Mouse (Mus musculus) G1E (cell line): Measurements from ENCODE around the gene Grk1. TPM values are rescaled to one million over a fixed set of nuclear protein-coding genes. Genes with fewer than 3 reads are reported as not detected.

Experiments used
- ATAC-seq: 2 replicates; pipeline ENCODE4 v1.8.0; 2016; ENCODE audit warnings: mild to moderate bottlenecking; ENCODE audit not compliant: insufficient number of reproducible peaks, poor library complexity, low FRiP score, severe bottlenecking; ENCODE audit errors: extremely low read depth
- DNase-seq: peaks from one replicate; pipeline ENCODE4 v3.0.0; 2012; ENCODE audit warnings: low spot score
- H3K27me3 ChIP-seq: 2 replicates; pipeline ENCODE4 v1.6.1; 2012; ENCODE audit warnings: mild to moderate bottlenecking, low read length, inconsistent platforms; ENCODE audit not compliant: insufficient read depth
- H3K36me3 ChIP-seq: replicated peaks from 2 replicates; pipeline ENCODE3; 2012; ENCODE audit warnings: mild to moderate bottlenecking, inconsistent platforms
- H3K4me1 ChIP-seq: 2 replicates; pipeline ENCODE4 v1.6.1; 2012; ENCODE audit warnings: low read depth, low read length, inconsistent platforms, mixed read lengths; ENCODE audit not compliant: insufficient read depth
- H3K4me3 ChIP-seq: 2 replicates; pipeline ENCODE4 v1.5.1; 2012; ENCODE audit warnings: low read depth, mild to moderate bottlenecking, inconsistent platforms, low read length, moderate library complexity, mixed read lengths
- H3K9me3 ChIP-seq: replicated peaks from 2 replicates; pipeline ENCODE4 v1.6.1; 2012; ENCODE audit warnings: inconsistent platforms
- CTCF ChIP-seq: IDR thresholded peaks from 2 replicates; pipeline ENCODE4 v1.5.1; 2012; ENCODE audit warnings: low read depth, low read length, inconsistent platforms, mixed read lengths
- GATA1 ChIP-seq: IDR thresholded peaks from 2 replicates; pipeline ENCODE4 v1.6.1; 2012; ENCODE audit warnings: borderline replicate concordance, low read length, inconsistent platforms, mixed read lengths
- GATA2 ChIP-seq: IDR thresholded peaks from 2 replicates; pipeline ENCODE4 v1.6.1; 2012; ENCODE audit warnings: low read depth, low read length, inconsistent platforms, borderline replicate concordance
- POLR2AphosphoS5 ChIP-seq: IDR thresholded peaks from 2 replicates; pipeline ENCODE4 v1.6.1; 2012; ENCODE audit warnings: low read depth, low read length, inconsistent platforms; ENCODE audit not compliant: insufficient replicate concordance
- TAL1 ChIP-seq: conservative IDR thresholded peaks from 2 replicates; pipeline ENCODE4 v1.6.1; 2012; ENCODE audit warnings: low read depth, low read length, inconsistent platforms, mixed read lengths
- polyA plus RNA-seq: library from polyadenylated mRNA; stranded (reverse); fragments of >175 nt; gene quantifications from 2 replicates; pipeline ENCODE4 v1.2.3, GENCODE M21; 2012
- total RNA-seq, 2 experiments: library from RNA; stranded (forward) in 1 of 2; stranded (reverse) in 1 of 2; fragments of 200-1000 nt in 1 of 2; fragments of >200 nt in 1 of 2; fragmentation: Nextera tagmentation in 1 of 2; gene quantifications; 2 replicates each; pipeline ENCODE4 v1.2.3; 2014 to 2017

Gene Grk1
- total and polyA plus RNA-seq, 3 experiments, result 0.01 to 0.05 TPM; not detected in 1

- H3K9me3 ChIP-seq, result no peaks in the 10 kb centered on the region
- H3K36me3 ChIP-seq, result peaks cover 30% of the 10 kb centered on the region
- H3K27me3 ChIP-seq, result peaks cover 18% of the 10 kb centered on the region
- H3K4me3 ChIP-seq, result no peak overlapping the region
- TF ChIP-seq GATA1, result no peak
- no peak for TF ChIP-seq POLR2AphosphoS5
- TF ChIP-seq TAL1, result no peak
- no peak for TF ChIP-seq GATA2
- TF ChIP-seq CTCF, result no peak
- no peak for ATAC-seq
- peaks cover 2% of the 10 kb centered on the region; the same call in 1 of the 2 replicates for H3K4me1 ChIP-seq
- no peak for DNase-seq
Measured at GRCm38 (mm10) chr8:13381630-13382029, 23.3 kb upstream of the Grk1 start.

GRCm38 (mm10) chr8:13382536-13382935 lies 22.3 kb upstream of the Grk1 start:
- DNase-seq, result no peak

GRCm38 (mm10) chr8:13382999-13383398 lies 21.9 kb upstream of the Grk1 start:
- TF ChIP-seq CTCF (no peak), POLR2AphosphoS5 (no peak), GATA1 (no peak), GATA2 (no peak), TAL1 (no peak)
- no peak overlapping the region for H3K4me3 ChIP-seq
- ATAC-seq (no peak), DNase-seq (no peak)
- no peaks in the 10 kb centered on the region for H3K9me3 ChIP-seq
- peaks cover 2% of the 10 kb centered on the region; the same call in 1 of the 2 replicates for H3K4me1 ChIP-seq
- peaks cover 22% of the 10 kb centered on the region for H3K36me3 ChIP-seq
- H3K27me3 ChIP-seq, result peaks cover 27% of the 10 kb centered on the region

More at GRCm38 (mm10) chr8:13382536-13382935, 22.3 kb upstream of the Grk1 start:
- no peaks in the 10 kb centered on the region for H3K9me3 ChIP-seq
- H3K4me1 ChIP-seq, result peaks cover 2% of the 10 kb centered on the region; the same call in 1 of the 2 replicates
- H3K27me3 ChIP-seq, result peaks cover 25% of the 10 kb centered on the region
- no peak overlapping the region for H3K4me3 ChIP-seq
- TF ChIP-seq GATA2, result no peak
- no peak for TF ChIP-seq CTCF
- TF ChIP-seq POLR2AphosphoS5, result no peak
- no peak for TF ChIP-seq GATA1
- TF ChIP-seq TAL1, result no peak
- ATAC-seq, result no peak
- H3K36me3 ChIP-seq, result peaks cover 22% of the 10 kb centered on the region

- Histone ChIP-seq H3K36me3 (no peaks in the 10 kb centered on the region), H3K4me1 (peaks cover 8% of the 10 kb centered on the region), H3K4me3 (no peak overlapping the region), H3K9me3 (no peaks in the 10 kb centered on the region), H3K27me3 (peaks cover 45% of the 10 kb centered on the region)
- TF ChIP-seq CTCF, result no peak
- DNase-seq, result no peak
- ATAC-seq, result no peak
Measured at GRCm38 (mm10) chr8:13386366-13386765, 18.5 kb upstream of the Grk1 start.

GRCm38 (mm10) chr8:13387728-13388127 lies 17.2 kb upstream of the Grk1 start:
- Histone ChIP-seq H3K9me3 (no peaks in the 10 kb centered on the region), H3K4me1 (peaks cover 8% of the 10 kb centered on the region), H3K36me3 (no peaks in the 10 kb centered on the region), H3K27me3 (peaks cover 45% of the 10 kb centered on the region), H3K4me3 (no peak overlapping the region)
- TF ChIP-seq TAL1, result no peak
- no peak for TF ChIP-seq GATA1
- TF ChIP-seq CTCF, result no peak
- TF ChIP-seq GATA2, result no peak
- no peak for TF ChIP-seq POLR2AphosphoS5
- DNase-seq, result no peak
- peak; percentile 22; the same call in 1 of the 2 replicates for ATAC-seq

GRCm38 (mm10) chr8:13388744-13389143 lies 16.1 kb upstream of the Grk1 start:
- no peak for ATAC-seq
- TF ChIP-seq POLR2AphosphoS5 (no peak), CTCF (no peak), GATA2 (no peak), GATA1 (no peak), TAL1 (no peak)
- Histone ChIP-seq H3K27me3 (peaks cover 51% of the 10 kb centered on the region), H3K4me3 (no peak overlapping the region), H3K4me1 (peaks cover 5% of the 10 kb centered on the region), H3K36me3 (no peaks in the 10 kb centered on the region), H3K9me3 (no peaks in the 10 kb centered on the region)
- DNase-seq, result no peak

- Histone ChIP-seq H3K4me1 (0 out of 2 replicates have a peak, but pooled peaks cover under 1% of the 10 kb centered on the region), H3K4me3 (no peak overlapping the region), H3K36me3 (no peaks in the 10 kb centered on the region), H3K27me3 (peaks cover 42% of the 10 kb centered on the region), H3K9me3 (no peaks in the 10 kb centered on the region)
- no peak for DNase-seq
- no peak for ATAC-seq
- TF ChIP-seq POLR2AphosphoS5 (no peak), GATA1 (no peak), TAL1 (no peak), CTCF (no peak), GATA2 (no peak)
Measured at GRCm38 (mm10) chr8:13393869-13394268, 11.0 kb upstream of the Grk1 start.
